Mouse (Mus musculus) forebrain, embryonic 12.5 days (tissue): Measurements from ENCODE around the gene Dolpp1. TPM values are rescaled to one million over a fixed set of nuclear protein-coding genes. Genes with fewer than 3 reads are reported as not detected.

Experiments used
- ATAC-seq: fragments of 200-750 bp; cut with Nextera tagmentation; 2 replicates; pipeline ENCODE4 v1.8.0; 2017; ENCODE audit warnings: moderate TSS enrichment; ENCODE audit not compliant: low FRiP score
- H3K27ac ChIP-seq: fragments of 300-500 bp; sonication (generic); 2 replicates; pipeline ENCODE4 v1.5.1; 2016; ENCODE audit warnings: mild to moderate bottlenecking
- H3K27me3 ChIP-seq: fragments of 300-500 bp; sonication (generic); 2 replicates; pipeline ENCODE4 v1.6.1; 2016; ENCODE audit warnings: mild to moderate bottlenecking
- H3K36me3 ChIP-seq: fragments of 300-500 bp; sonication (generic); replicated peaks from 2 replicates; pipeline ENCODE4 v1.6.1; 2016; ENCODE audit warnings: mild to moderate bottlenecking
- H3K4me1 ChIP-seq: fragments of 300-500 bp; sonication (generic); 2 replicates; pipeline ENCODE4 v1.6.1; 2016
- H3K4me2 ChIP-seq: fragments of 300-500 bp; sonication (generic); 2 replicates; pipeline ENCODE4 v1.6.1; 2016; ENCODE audit warnings: mild to moderate bottlenecking, moderate library complexity
- H3K4me3 ChIP-seq: fragments of 300-500 bp; sonication (generic); replicated peaks from 2 replicates; pipeline ENCODE4 v1.5.1; 2016; ENCODE audit warnings: mild to moderate bottlenecking
- H3K9ac ChIP-seq: fragments of 300-500 bp; sonication (generic); 2 replicates; pipeline ENCODE4 v1.6.1; 2016; ENCODE audit warnings: mild to moderate bottlenecking
- H3K9me3 ChIP-seq: fragments of 300-500 bp; sonication (generic); 2 replicates; pipeline ENCODE4 v1.6.1; 2016
- WGBS: fragments of 180-500 bp; shearing (Covaris S2); methylation state at CpG from one replicate; pipeline ENCODE4 v1.1.7; 2016; 5-methylcytosine and 5-hydroxymethylcytosine counted together
- polyA plus RNA-seq: library from polyadenylated mRNA; unstranded; fragments of >200 nt; fragmentation: Nextera tagmentation; extraction: Ambion mirVana; gene quantifications from 2 replicates; pipeline ENCODE4 v1.2.1, GENCODE M21; 2016

Gene Dolpp1
- polyA plus RNA-seq, 1 experiment from 2014 or later, result 51.4 TPM

- ATAC-seq, result no peak
- H3K4me2 ChIP-seq, result no peak overlapping the region
- WGBS, result 68% methylated on average over 2 of the region's 2 CpGs
- no peak overlapping the region for H3K4me3 ChIP-seq
- H3K27ac ChIP-seq, result no peak overlapping the region
- no peaks in the 10 kb centered on the region for H3K9me3 ChIP-seq
- H3K4me1 ChIP-seq, result peaks cover 34% of the 10 kb centered on the region
- no peaks in the 10 kb centered on the region for H3K27me3 ChIP-seq
- H3K36me3 ChIP-seq, result peaks cover 80% of the 10 kb centered on the region
- no peak overlapping the region for H3K9ac ChIP-seq
Measured at GRCm38 (mm10) chr2:30402843-30403242, 10.8 kb downstream of the Dolpp1 start.

GRCm38 (mm10) chr2:30403870-30404269 lies 11.8 kb downstream of the Dolpp1 start:
- Histone ChIP-seq H3K9ac (no peak overlapping the region), H3K36me3 (peaks cover 80% of the 10 kb centered on the region), H3K4me3 (no peak overlapping the region), H3K4me2 (no peak overlapping the region), H3K27me3 (no peaks in the 10 kb centered on the region), H3K9me3 (no peaks in the 10 kb centered on the region), H3K4me1 (peaks cover 24% of the 10 kb centered on the region), H3K27ac (no peak overlapping the region)
- WGBS, result 92% methylated on average over 1 of the region's 1 CpGs
- ATAC-seq, result no peak

- 91% methylated on average over 2 of the region's 2 CpGs for WGBS
Measured at GRCm38 (mm10) chr2:30407221-30407620, 15.2 kb downstream of the Dolpp1 start.

GRCm38 (mm10) chr2:30407778-30408177 lies 15.7 kb downstream of the Dolpp1 start:
- Histone ChIP-seq H3K4me1 (no peaks in the 10 kb centered on the region), H3K9me3 (no peaks in the 10 kb centered on the region), H3K4me3 (no peak overlapping the region), H3K27me3 (no peaks in the 10 kb centered on the region), H3K9ac (no peak overlapping the region), H3K27ac (no peak overlapping the region), H3K36me3 (peaks cover 74% of the 10 kb centered on the region), H3K4me2 (no peak overlapping the region)
- WGBS, result 93% methylated on average over 10 of the region's 10 CpGs
- no peak for ATAC-seq

More at GRCm38 (mm10) chr2:30407221-30407620, 15.2 kb downstream of the Dolpp1 start:
- no peak for ATAC-seq
- Histone ChIP-seq H3K4me3 (no peak overlapping the region), H3K27ac (no peak overlapping the region), H3K4me1 (no peaks in the 10 kb centered on the region), H3K27me3 (no peaks in the 10 kb centered on the region), H3K9me3 (no peaks in the 10 kb centered on the region), H3K4me2 (no peak overlapping the region), H3K36me3 (peaks cover 80% of the 10 kb centered on the region), H3K9ac (no peak overlapping the region)

DNA sequence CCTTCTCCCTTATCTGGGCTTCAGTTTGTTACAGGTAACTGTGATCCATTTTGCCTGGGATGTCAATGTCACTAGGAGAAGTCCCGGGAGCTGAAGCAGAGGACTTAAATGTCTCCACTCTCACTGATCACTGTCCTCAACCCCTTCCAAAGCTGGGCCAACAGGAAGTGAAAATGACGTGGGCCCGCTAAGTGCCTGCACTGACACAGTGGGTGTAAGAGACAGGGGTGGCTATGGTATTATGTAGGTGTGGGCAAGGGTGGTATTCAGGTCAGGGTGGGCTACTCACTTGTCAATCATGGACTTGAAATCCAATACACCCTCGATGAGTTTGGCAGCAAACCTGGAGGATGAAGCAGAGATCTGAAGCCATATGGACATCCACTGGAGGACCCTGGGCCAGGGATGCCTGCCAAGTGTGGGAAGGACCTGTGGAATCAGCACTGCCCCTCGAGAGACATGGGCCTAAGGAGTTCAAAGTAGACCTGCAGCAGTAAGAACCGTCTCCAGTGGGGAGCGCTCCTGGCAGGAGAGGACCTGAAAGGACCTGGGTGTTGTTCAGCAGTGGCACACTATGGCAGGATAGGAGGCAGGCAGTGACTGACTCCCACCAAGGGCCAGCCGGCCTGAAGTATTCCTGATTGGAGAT lies 16.5 kb downstream of the Dolpp1 start:
- H3K36me3 ChIP-seq, result peaks cover 67% of the 10 kb centered on the region
- WGBS, result 91% methylated on average over 8 of the region's 8 CpGs
- no peak for ATAC-seq

GRCm38 (mm10) chr2:30409454-30410176 lies 17.6 kb downstream of the Dolpp1 start:
- Histone ChIP-seq H3K9me3 (no peaks in the 10 kb centered on the region), H3K36me3 (peaks cover 58% of the 10 kb centered on the region), H3K4me2 (no peak overlapping the region), H3K4me3 (no peak overlapping the region), H3K9ac (no peak overlapping the region), H3K27ac (no peak overlapping the region), H3K4me1 (peaks cover 12% of the 10 kb centered on the region), H3K27me3 (no peaks in the 10 kb centered on the region)
- ATAC-seq, result no peak
- 92% methylated on average over 4 of the region's 5 CpGs for whole genome bisulfite sequencing

More for the DNA sequence above, 16.5 kb downstream of the Dolpp1 start:
- H3K9me3 ChIP-seq, result no peaks in the 10 kb centered on the region
- H3K4me1 ChIP-seq, result peaks cover 2% of the 10 kb centered on the region
- H3K4me3 ChIP-seq, result no peak overlapping the region
- no peak overlapping the region for H3K9ac ChIP-seq
- no peak overlapping the region for H3K27ac ChIP-seq
- H3K4me2 ChIP-seq, result no peak overlapping the region
- no peaks in the 10 kb centered on the region for H3K27me3 ChIP-seq

DNA sequence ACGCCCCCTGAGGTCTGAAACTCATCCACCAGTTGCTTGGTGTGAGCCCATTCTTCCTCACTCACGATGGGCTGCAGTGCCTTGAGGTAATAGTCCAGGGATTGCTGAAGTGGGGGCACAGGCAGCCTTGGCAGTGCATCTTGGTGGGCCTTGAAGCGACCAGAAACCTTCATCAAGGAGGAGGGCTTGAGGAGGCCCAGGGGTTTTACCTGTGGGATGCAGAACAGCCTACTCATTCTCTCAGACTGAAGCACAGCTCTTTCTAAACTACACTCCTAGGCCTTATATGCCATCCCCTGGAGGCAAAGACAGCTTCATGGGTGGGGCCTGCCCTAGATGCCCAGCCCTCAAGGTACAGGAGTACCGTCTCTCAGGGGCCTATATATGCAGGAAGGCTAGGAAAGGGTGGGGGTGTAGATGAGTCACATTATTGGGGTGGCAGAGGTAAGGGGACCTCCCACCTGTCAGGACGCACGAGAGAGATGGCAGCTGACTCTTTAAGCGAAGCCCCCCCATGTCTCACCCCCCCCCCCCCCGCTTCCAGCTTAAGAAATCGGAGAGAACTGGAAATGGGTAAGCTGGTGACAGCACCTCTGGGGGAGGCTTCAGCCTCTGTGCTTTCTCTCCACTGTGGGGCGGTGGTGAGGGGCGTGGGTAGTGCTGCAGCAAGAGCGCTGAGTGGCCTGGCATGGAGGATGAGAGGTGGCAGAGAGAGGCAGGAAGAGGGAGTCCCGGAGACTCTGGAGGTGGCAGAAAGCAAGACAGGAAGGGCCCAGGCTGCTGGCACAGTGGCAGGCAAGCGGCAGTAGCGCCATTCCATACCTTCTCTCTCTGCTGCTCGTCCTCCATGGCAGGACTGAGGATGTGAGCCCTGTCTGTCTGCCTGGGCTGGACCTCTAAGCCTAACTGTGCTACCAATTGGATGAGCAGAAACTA lies 21.3 kb downstream of the Dolpp1 start:
- peaks cover 31% of the 10 kb centered on the region for H3K4me1 ChIP-seq
- no peak overlapping the region for H3K4me2 ChIP-seq
- H3K27ac ChIP-seq, result no peak overlapping the region
- no peaks in the 10 kb centered on the region for H3K27me3 ChIP-seq
- H3K9me3 ChIP-seq, result no peaks in the 10 kb centered on the region
- peaks cover 21% of the 10 kb centered on the region for H3K36me3 ChIP-seq
- H3K9ac ChIP-seq, result 0 out of 2 replicates have a peak overlapping the region, but pooled peaks have one; percentile 29
- no peak overlapping the region for H3K4me3 ChIP-seq
- ATAC-seq, result no peak
- WGBS, result 79% methylated on average over 16 of the region's 16 CpGs

DNA sequence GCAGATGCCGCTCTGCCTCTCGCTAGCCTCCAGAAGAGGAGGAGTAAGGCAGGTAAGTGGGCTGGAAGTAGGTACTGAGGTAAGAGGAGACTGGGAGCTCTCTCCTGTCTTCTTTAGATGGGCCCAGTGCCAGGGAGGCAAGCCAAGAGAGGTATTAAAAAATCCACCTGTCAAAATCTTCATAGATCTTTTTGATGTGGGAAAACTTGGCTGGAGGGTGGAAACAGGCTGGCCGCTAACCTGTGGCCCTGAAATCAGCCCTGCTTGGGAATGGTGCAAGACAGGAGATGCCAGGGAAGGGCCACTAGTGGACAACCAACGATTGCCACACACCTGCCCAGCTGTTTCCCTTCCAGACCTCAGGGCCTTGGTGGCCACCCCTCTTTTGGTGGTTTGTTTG lies 22.0 kb downstream of the Dolpp1 start:
- WGBS, result 94% methylated on average over 4 of the region's 4 CpGs
- Histone ChIP-seq H3K27ac (no peak overlapping the region), H3K9ac (no peak overlapping the region; the same call in 1 of the 2 replicates), H3K4me1 (peaks cover 39% of the 10 kb centered on the region), H3K9me3 (no peaks in the 10 kb centered on the region), H3K4me3 (no peak overlapping the region), H3K4me2 (no peak overlapping the region), H3K36me3 (peaks cover 13% of the 10 kb centered on the region), H3K27me3 (no peaks in the 10 kb centered on the region)
- ATAC-seq, result no peak

DNA sequence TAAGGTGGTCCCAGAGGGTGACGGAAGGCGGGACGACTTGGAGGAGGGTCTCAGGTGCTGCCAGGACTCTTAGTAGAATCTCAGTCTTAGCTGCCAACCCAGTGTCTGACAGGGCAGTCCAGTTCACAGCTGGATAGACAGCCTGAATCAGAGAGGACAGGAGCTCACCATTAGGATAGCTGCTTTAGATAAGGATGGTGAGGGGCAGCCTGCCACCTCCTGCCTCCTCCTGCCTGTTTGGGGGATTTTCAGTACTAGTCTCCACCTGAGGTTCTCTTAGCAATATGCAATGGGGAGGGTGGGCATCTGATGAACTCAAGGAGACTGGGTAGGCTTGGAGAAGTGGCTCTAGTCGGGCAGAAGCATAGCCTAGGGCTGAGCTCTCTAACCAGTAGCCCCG lies 22.6 kb downstream of the Dolpp1 start:
- no peaks in the 10 kb centered on the region for H3K9me3 ChIP-seq
- H3K9ac ChIP-seq, result peak overlapping the region; percentile 88
- 46% methylated on average over 5 of the region's 5 CpGs for WGBS
- H3K4me1 ChIP-seq, result peaks cover 41% of the 10 kb centered on the region
- H3K4me2 ChIP-seq, result peak overlapping the region; percentile 59
- no peak overlapping the region for H3K27ac ChIP-seq
- no peak; the same call in 1 of the 2 replicates for ATAC-seq
- H3K36me3 ChIP-seq, result peaks cover 7% of the 10 kb centered on the region; the same call in 1 of the 2 replicates
- H3K27me3 ChIP-seq, result no peaks in the 10 kb centered on the region
- peak overlapping the region; percentile 85 for H3K4me3 ChIP-seq

GRCm38 (mm10) chr2:30415157-30415935 lies 23.3 kb downstream of the Dolpp1 start, which contains the start of gene Crat:
Gene Crat (minus strand): TSS chr2:30415813.
- Histone ChIP-seq H3K27ac (peak within 1 kb of the TSS; percentile 98), H3K4me1 (peaks cover 41% of the 10 kb centered on the region), H3K4me2 (peak within 1 kb of the TSS; percentile 59), H3K9me3 (no peaks in the 10 kb centered on the region), H3K4me3 (peak within 1 kb of the TSS; percentile 85), H3K9ac (peak within 1 kb of the TSS; percentile 88), H3K27me3 (no peaks in the 10 kb centered on the region), H3K36me3 (0 out of 2 replicates have a peak, but pooled peaks cover 4% of the 10 kb centered on the region)
- peak; percentile 91 for ATAC-seq
- under 1% methylated on average over 58 of the region's 58 CpGs for WGBS

DNA sequence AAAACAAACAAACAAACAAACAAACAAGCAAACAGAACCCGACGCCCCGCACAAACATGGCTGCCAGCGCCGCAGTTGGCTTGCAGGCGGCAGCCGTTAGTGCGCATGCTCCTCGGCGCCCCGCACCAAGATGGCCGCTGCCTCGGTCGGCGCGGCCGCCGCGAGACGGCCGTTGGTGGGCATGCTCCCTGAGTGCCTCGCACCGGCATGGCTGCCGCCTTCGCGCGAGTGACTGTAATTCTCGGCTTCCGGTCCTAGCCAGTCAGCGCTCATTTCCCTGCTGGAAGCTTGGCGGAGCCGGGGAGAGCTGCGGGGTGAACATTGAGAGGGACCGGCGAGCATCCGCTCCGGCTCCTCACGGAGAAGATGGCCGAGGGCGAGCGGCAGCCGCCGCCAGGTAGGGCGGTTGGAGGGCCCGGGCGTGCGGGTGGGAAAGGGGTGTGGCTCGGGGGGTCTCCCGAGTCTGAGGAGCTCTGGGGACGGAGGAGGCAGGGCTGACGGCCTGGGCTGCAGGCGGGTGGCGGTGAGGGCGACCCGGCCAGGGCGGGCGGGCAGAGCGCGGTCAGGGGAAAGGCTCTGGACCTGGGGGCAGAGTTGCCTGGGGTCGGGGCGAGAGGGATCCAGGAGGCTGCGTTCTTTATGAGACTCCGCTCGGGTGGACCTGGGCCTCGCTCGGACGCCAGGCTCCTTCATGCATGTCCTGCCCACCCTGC lies 24.0 kb downstream of the Dolpp1 start, which contains the start of gene Ptpa:
Gene Ptpa (plus strand): TSS at position 104 of the 713 bp plus-strand sequence.
- Histone ChIP-seq H3K27ac (peak within 1 kb of the TSS; percentile 98), H3K27me3 (no peaks in the 10 kb centered on the region), H3K4me3 (peak within 1 kb of the TSS; percentile 85), H3K4me2 (peak within 1 kb of the TSS; percentile 59), H3K9me3 (no peaks in the 10 kb centered on the region), H3K36me3 (0 out of 2 replicates have a peak, but pooled peaks cover under 1% of the 10 kb centered on the region), H3K4me1 (peaks cover 41% of the 10 kb centered on the region), H3K9ac (peak within 1 kb of the TSS; percentile 88)
- under 1% methylated on average over 67 of the region's 67 CpGs for WGBS
- peak; percentile 92 for ATAC-seq
